Mouse (Mus musculus) forebrain, embryonic 13.5 days (tissue): Measurements from ENCODE around the gene Snx21. TPM values are rescaled to one million over a fixed set of nuclear protein-coding genes. Genes with fewer than 3 reads are reported as not detected.

Experiments used
- ATAC-seq: fragments of 200-750 bp; cut with Nextera tagmentation; 2 replicates; pipeline ENCODE4 v1.8.0; 2017
- H3K27ac ChIP-seq: fragments of 300-500 bp; sonication (generic); 2 replicates; pipeline ENCODE4 v1.5.1; 2015; ENCODE audit warnings: inconsistent platforms, mild to moderate bottlenecking, moderate library complexity
- H3K27me3 ChIP-seq: fragments of 300-500 bp; sonication (generic); 2 replicates; pipeline ENCODE4 v1.6.1; 2015; ENCODE audit warnings: mild to moderate bottlenecking, inconsistent platforms
- H3K36me3 ChIP-seq: fragments of 300-500 bp; sonication (generic); 2 replicates; pipeline ENCODE4 v1.6.1; 2015; ENCODE audit warnings: mild to moderate bottlenecking, inconsistent platforms; ENCODE audit not compliant: poor library complexity, severe bottlenecking
- H3K4me1 ChIP-seq: fragments of 300-500 bp; sonication (generic); 2 replicates; pipeline ENCODE4 v1.6.1; 2015; ENCODE audit warnings: inconsistent platforms
- H3K4me2 ChIP-seq: fragments of 300-500 bp; sonication (generic); 2 replicates; pipeline ENCODE4 v1.6.1; 2015; ENCODE audit warnings: inconsistent platforms, mild to moderate bottlenecking, moderate library complexity
- H3K4me3 ChIP-seq: fragments of 300-500 bp; sonication (generic); 2 replicates; pipeline ENCODE4 v1.5.1; 2015; ENCODE audit warnings: mild to moderate bottlenecking, inconsistent platforms
- H3K9ac ChIP-seq: fragments of 300-500 bp; sonication (generic); 2 replicates; pipeline ENCODE4 v1.6.1; 2015; ENCODE audit warnings: mild to moderate bottlenecking, inconsistent platforms
- H3K9me3 ChIP-seq: fragments of 300-500 bp; sonication (generic); replicated peaks from 2 replicates; pipeline ENCODE4 v1.6.1; 2016; ENCODE audit warnings: inconsistent platforms
- WGBS: fragments of 180-500 bp; shearing (Covaris S2); methylation state at CpG from one replicate; pipeline ENCODE4 v1.1.7; 2015; 5-methylcytosine and 5-hydroxymethylcytosine counted together
- polyA plus RNA-seq: library from polyadenylated mRNA; unstranded; fragments of >200 nt; fragmentation: Nextera tagmentation; extraction: Ambion mirVana; gene quantifications from 2 replicates; pipeline ENCODE4 v1.2.1, GENCODE M21; 2015

The Snx21 gene
- polyA plus RNA-seq, 1 experiment from 2014 or later = 15.4 TPM

- Histone ChIP-seq H3K27me3 (no peaks in the 10 kb centered on the region), H3K4me2 (peak overlapping the region; percentile 95), H3K4me3 (peak overlapping the region; percentile 58), H3K36me3 (peaks cover 32% of the 10 kb centered on the region), H3K27ac (no peak overlapping the region), H3K9me3 (no peaks in the 10 kb centered on the region), H3K9ac (peak overlapping the region; percentile 74), H3K4me1 (peaks cover 23% of the 10 kb centered on the region)
- ATAC-seq = no peak
- WGBS = 43% methylated on average over 8 of the region's 8 CpGs
Measured at GRCm38 (mm10) chr2:164834531-164834930, 48.9 kb downstream of the Snx21 start.

GRCm38 (mm10) chr2:164835164-164835563, 49.5 kb downstream of the Snx21 start:
- Histone ChIP-seq H3K27me3 (no peaks in the 10 kb centered on the region), H3K4me2 (peak overlapping the region; percentile 95), H3K4me3 (peak overlapping the region; percentile 58; the same call in 1 of the 2 replicates), H3K9me3 (no peaks in the 10 kb centered on the region), H3K9ac (0 out of 2 replicates have a peak overlapping the region, but pooled peaks have one; percentile 74), H3K36me3 (peaks cover 38% of the 10 kb centered on the region), H3K27ac (no peak overlapping the region), H3K4me1 (peaks cover 23% of the 10 kb centered on the region)
- WGBS = 93% methylated on average over 4 of the region's 4 CpGs
- ATAC-seq = no peak

Other genes with a start within 250 kb of the Snx21 start
- gene Wfdc2, start 223.4 kb upstream of the Snx21 start, polyA plus RNA-seq = 15.4 and 21.2 TPM in 2 replicates
- gene Spint3, start 212.4 kb upstream of the Snx21 start, polyA plus RNA-seq = not detected in 2 replicates
- not detected in 2 replicates for gene Wfdc6a, start 200.4 kb upstream of the Snx21 start, polyA plus RNA-seq
- not detected in 2 replicates for gene Eppin, start 192.2 kb upstream of the Snx21 start, polyA plus RNA-seq
- not detected in 2 replicates for gene Wfdc6b, start 172.3 kb upstream of the Snx21 start, polyA plus RNA-seq
- not detected in 2 replicates for gene Wfdc8, start 172.2 kb upstream of the Snx21 start, polyA plus RNA-seq
- gene Wfdc16, start 147.0 kb upstream of the Snx21 start, polyA plus RNA-seq = not detected in 2 replicates
- gene Wfdc10, start 129.8 kb upstream of the Snx21 start, polyA plus RNA-seq = not detected in 2 replicates
- gene Wfdc9, start 129.2 kb upstream of the Snx21 start, polyA plus RNA-seq = not detected in 2 replicates
- not detected in 2 replicates for gene Wfdc11, start 111.7 kb upstream of the Snx21 start, polyA plus RNA-seq
- gene Wfdc13, start 100.7 kb upstream of the Snx21 start, polyA plus RNA-seq = not detected in 2 replicates
- not detected in 2 replicates for gene Spint4, start 87.3 kb upstream of the Snx21 start, polyA plus RNA-seq
- gene Spint5, start 70.5 kb upstream of the Snx21 start, polyA plus RNA-seq = not detected in 2 replicates
- 0.92 and 1.4 TPM in 2 replicates for gene Wfdc3, start 39.9 kb upstream of the Snx21 start, polyA plus RNA-seq
- 75.2 and 80.2 TPM in 2 replicates for gene Dnttip1, start 39.8 kb upstream of the Snx21 start, polyA plus RNA-seq
- 476 and 507 TPM in 2 replicates for gene Ube2c, start 15.9 kb upstream of the Snx21 start, polyA plus RNA-seq
- not detected in 2 replicates for gene Tnnc2, start 5.9 kb upstream of the Snx21 start, polyA plus RNA-seq
- 16.5 and 17.0 TPM in 2 replicates for gene Acot8, start 19.1 kb downstream of the Snx21 start, polyA plus RNA-seq
- 11.7 and 12.1 TPM in 2 replicates for gene Zswim3, start 19.3 kb downstream of the Snx21 start, polyA plus RNA-seq
- gene Zswim1, start 36.9 kb downstream of the Snx21 start, polyA plus RNA-seq = 22.1 and 23.2 TPM in 2 replicates
- not detected in 2 replicates for gene Spata25, start 42.7 kb downstream of the Snx21 start, polyA plus RNA-seq
- 82.7 and 91.6 TPM in 2 replicates for gene Ctsa, start 47.0 kb downstream of the Snx21 start, polyA plus RNA-seq
- 4.0 and 4.2 TPM in 2 replicates for gene Neurl2, start 47.6 kb downstream of the Snx21 start, polyA plus RNA-seq
- 34.3 and 35.4 TPM in 2 replicates for gene Pltp, start 71.9 kb downstream of the Snx21 start, polyA plus RNA-seq
- gene Pcif1, start 93.5 kb downstream of the Snx21 start, polyA plus RNA-seq = 101 and 107 TPM in 2 replicates
- gene Zfp335, start 125.9 kb downstream of the Snx21 start, polyA plus RNA-seq = 12.2 and 15.1 TPM in 2 replicates
- gene Mmp9, start 155.0 kb downstream of the Snx21 start, polyA plus RNA-seq = 8.6 and 10.6 TPM in 2 replicates
- gene Slc12a5, start 175.0 kb downstream of the Snx21 start, polyA plus RNA-seq = 5.7 and 8.8 TPM in 2 replicates
- 131 and 134 TPM in 2 replicates for gene Ncoa5, start 249.0 kb downstream of the Snx21 start, polyA plus RNA-seq